Mouse (Mus musculus) CH12.LX (cell line): ENCODE results near the gene A430078G23Rik. TPM values are rescaled to one million over a fixed set of nuclear protein-coding genes. Genes with fewer than 3 reads are reported as not detected.
"Not testable (repeated sequence)": the region's sequence is repeated elsewhere in the genome, so short reads cannot be mapped to it uniquely, and the experiment has no call there.

Source experiments
- DNase-seq: peaks from one replicate; pipeline ENCODE4 v3.0.0-alpha.2; 2013; ENCODE audit errors: extremely low read depth
- H3K27ac ChIP-seq: 2 replicates; pipeline ENCODE4 v1.5.1; 2012; ENCODE audit warnings: low read depth, mild to moderate bottlenecking, control low read depth, moderate library complexity; ENCODE audit not compliant: insufficient read depth
- H3K27me3 ChIP-seq: replicated peaks from 2 replicates; pipeline ENCODE3; 2012; ENCODE audit warnings: inconsistent platforms
- H3K36me3 ChIP-seq, 2 experiments: replicated peaks in 1 of 2; 2 replicates each; pipeline versions ENCODE3 to v1.6.1; 2012; ENCODE audit warnings: inconsistent platforms in 1 of 2, low read length in 1 of 2, mild to moderate bottlenecking in 1 of 2, mixed read lengths in 1 of 2, moderate library complexity in 1 of 2; ENCODE audit not compliant: control insufficient read depth in 1 of 2, insufficient read depth in 1 of 2
- H3K4me1 ChIP-seq, 2 experiments: 2 replicates each; pipeline ENCODE4 v1.6.1; 2012; ENCODE audit warnings: inconsistent platforms in 1 of 2, moderate library complexity in 1 of 2; ENCODE audit not compliant: insufficient read depth in 2 of 2, control insufficient read depth in 1 of 2
- H3K4me2 ChIP-seq: 2 replicates; pipeline ENCODE4 v1.6.1; 2012; ENCODE audit warnings: low read depth, mild to moderate bottlenecking, control low read depth; ENCODE audit not compliant: poor library complexity, insufficient read depth, severe bottlenecking
- H3K4me3 ChIP-seq, 3 experiments: fragments of 150-350 bp in 1 of 3; sonication (generic) in 1 of 3; replicated peaks in 1 of 3; 2 replicates each; pipeline versions ENCODE3 to v1.5.1; 2011 to 2012; ENCODE audit warnings: low read depth in 2 of 3, low read length in 2 of 3, mild to moderate bottlenecking in 2 of 3, moderate library complexity in 2 of 3, control low read depth in 1 of 3, improper control_type of control experiment in 1 of 3, inconsistent platforms in 1 of 3, mixed read lengths in 1 of 3; ENCODE audit not compliant: poor library complexity in 1 of 3
- H3K79me2 ChIP-seq: replicated peaks from 2 replicates; pipeline ENCODE4 v1.6.1; 2012; ENCODE audit warnings: mild to moderate bottlenecking, moderate library complexity; ENCODE audit not compliant: control insufficient read depth, poor library complexity, insufficient read depth, severe bottlenecking; ENCODE audit errors: extremely low read depth
- H3K9ac ChIP-seq: 2 replicates; pipeline ENCODE4 v1.6.1; 2012; ENCODE audit warnings: low read depth, mild to moderate bottlenecking, control low read depth, moderate library complexity; ENCODE audit not compliant: insufficient read depth
- H3K9me3 ChIP-seq: replicated peaks from 2 replicates; pipeline ENCODE3; 2012; ENCODE audit warnings: low read length, inconsistent platforms, mixed read lengths
- CTCF ChIP-seq, 2 experiments: IDR thresholded peaks in 1 of 2; conservative IDR thresholded peaks in 1 of 2; 2 replicates each; pipeline ENCODE4 v1.5.1; 2011 to 2012; ENCODE audit warnings: low read depth in 2 of 2, low read length in 2 of 2, improper control_type of control experiment in 1 of 2, inconsistent platforms in 1 of 2, mild to moderate bottlenecking in 1 of 2, moderate library complexity in 1 of 2
- ETS1 ChIP-seq: conservative IDR thresholded peaks from 2 replicates; pipeline ENCODE4 v1.6.1; 2012; ENCODE audit warnings: low read depth, mild to moderate bottlenecking, inconsistent platforms, low read length, improper control_type of control experiment, moderate library complexity
- MAZ ChIP-seq: IDR thresholded peaks from 2 replicates; pipeline ENCODE4 v1.6.1; 2012; ENCODE audit warnings: low read depth, mild to moderate bottlenecking, inconsistent platforms, low read length, improper control_type of control experiment, moderate library complexity
- MEF2A ChIP-seq: IDR thresholded peaks from 2 replicates; pipeline ENCODE4 v1.6.1; 2014; ENCODE audit warnings: low read depth, mild to moderate bottlenecking, inconsistent platforms, low read length, improper control_type of control experiment, borderline replicate concordance
- PAX5 ChIP-seq: IDR thresholded peaks from 2 replicates; pipeline ENCODE4 v1.6.1; 2012; ENCODE audit warnings: low read length, inconsistent platforms, mixed read lengths
- RAD21 ChIP-seq: IDR thresholded peaks from 2 replicates; pipeline ENCODE4 v1.6.1; 2011; ENCODE audit warnings: low read depth, mild to moderate bottlenecking, low read length, improper control_type of control experiment, moderate library complexity
- TBP ChIP-seq: conservative IDR thresholded peaks from 2 replicates; pipeline ENCODE4 v1.6.1; 2011; ENCODE audit warnings: low read depth, low read length, improper control_type of control experiment
- TCF12 ChIP-seq: IDR thresholded peaks from 2 replicates; pipeline ENCODE4 v1.6.1; 2014; ENCODE audit warnings: low read depth, mild to moderate bottlenecking, inconsistent platforms, low read length, improper control_type of control experiment
- UBTF ChIP-seq: IDR thresholded peaks from 2 replicates; pipeline ENCODE4 v1.6.1; 2012; ENCODE audit warnings: low read depth, mild to moderate bottlenecking, inconsistent platforms, low read length, improper control_type of control experiment, moderate library complexity
- USF2 ChIP-seq: conservative IDR thresholded peaks from 2 replicates; pipeline ENCODE4 v1.6.1; 2011; ENCODE audit warnings: low read depth, low read length, improper control_type of control experiment
- ZKSCAN1 ChIP-seq: IDR thresholded peaks from 2 replicates; pipeline ENCODE4 v1.6.1; 2012; ENCODE audit warnings: low read depth, inconsistent platforms, low read length, improper control_type of control experiment, borderline replicate concordance
- dilution Hi-C: fragments of 300-500 bp; cut with MboI; formaldehyde crosslinking; loops from 2 replicates; pipeline ENCODE4 v1.14.3; 2020; ENCODE audit warnings: low sequenced_read_pairs; ENCODE audit not compliant: extremely low pct_unique_long_range_greater_than_20kb, extremely low pct_ligation_motif_present
- in situ Hi-C: fragments of 300-500 bp; cut with MboI; formaldehyde crosslinking; loops from 3 replicates; pipeline ENCODE4 v1.14.3; 2019; ENCODE audit warnings: low sequenced_read_pairs, low pct_ligation_motif_present, low pct_unique_long_range_greater_than_20kb, mixed read lengths
- polyA plus RNA-seq: library from polyadenylated mRNA; unstranded; fragments of >175 nt; gene quantifications from 2 replicates; pipeline ENCODE4 v1.2.1, GENCODE M21; 2012; ENCODE audit warnings: low read depth; ENCODE audit not compliant: insufficient read length
- total RNA-seq, 2 experiments: library from RNA; depleted of rRNA; stranded (reverse); fragments of 300-350 nt in 1 of 2; fragments of >200 nt in 1 of 2; gene quantifications; 2 replicates each; pipeline ENCODE4 v1.2.3; 2012 to 2014

A430078G23Rik gene
- total and polyA plus RNA-seq, 3 experiments, result not detected

DNA sequence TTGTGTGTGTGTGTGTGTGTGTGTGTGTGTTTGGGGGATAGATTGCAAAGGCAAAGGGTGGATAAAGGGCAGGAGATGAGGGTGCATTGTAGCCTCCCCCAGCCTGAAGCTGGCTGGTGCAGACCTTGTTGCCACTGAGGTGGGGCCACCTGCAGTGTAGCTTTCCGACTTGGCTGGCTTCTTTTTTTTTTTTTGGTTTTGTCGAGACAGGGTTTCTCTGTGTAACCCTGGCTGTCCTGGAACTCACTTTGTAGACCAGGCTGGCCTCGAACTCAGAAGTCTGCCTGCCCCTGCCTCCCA is 15.7 kb upstream of the A430078G23Rik start:
- H3K4me3 ChIP-seq, H3K27me3 ChIP-seq, H3K4me1 ChIP-seq, H3K79me2 ChIP-seq, H3K27ac ChIP-seq, DNase-seq, H3K9me3 ChIP-seq, H3K4me2 ChIP-seq, H3K9ac ChIP-seq, H3K36me3 ChIP-seq, dilution Hi-C loops: not testable (repeated sequence)
- in situ Hi-C loops, result loop anchor here (10.0 kb wide), 1 partner anchor 153 kb away; no protein-coding TSS in a partner anchor

DNA sequence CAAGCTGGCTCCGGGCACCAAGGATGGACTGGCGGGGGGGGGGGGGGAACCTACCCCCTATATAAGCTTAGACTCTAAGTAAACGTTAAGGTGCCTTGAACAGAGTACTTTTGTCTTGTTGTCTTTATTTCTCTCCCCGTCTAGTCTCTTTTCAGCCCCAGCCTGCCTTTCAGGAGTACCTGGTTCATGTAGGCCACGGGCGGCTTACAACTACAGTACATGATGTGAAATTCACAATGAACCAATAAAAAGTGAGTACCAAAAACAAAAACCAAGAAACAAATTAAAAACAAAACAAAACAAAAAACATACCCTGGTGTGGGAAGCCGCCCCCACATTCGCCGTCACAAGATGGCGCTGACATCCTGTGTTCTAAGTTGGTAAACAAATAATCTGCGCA is 15.2 kb upstream of the A430078G23Rik start:
- TF ChIP-seq MEF2A (no peak), USF2 (no peak), ZKSCAN1 (no peak), TBP (no peak), CTCF (conservative IDR thresholded peaks at IDR 0.05 in 1 of 2, IDR thresholded peaks at IDR 0.05 in 1 of 2; ENCODE audit: low read depth in 2 of 2, low read length in 2 of 2) (no peak), ETS1 (no peak), RAD21 (no peak), UBTF (no peak), PAX5 (no peak), TCF12 (no peak), MAZ (no peak)
- H3K27ac ChIP-seq, result no peak overlapping the region
- H3K9me3 ChIP-seq, result no peaks in the 10 kb centered on the region
- no peaks in the 10 kb centered on the region for H3K4me1 ChIP-seq
- no peak overlapping the region for H3K4me3 ChIP-seq
- in situ Hi-C loops (loop anchor here (10.0 kb wide), 1 partner anchor 153 kb away; no protein-coding TSS in a partner anchor), dilution Hi-C loops (no loop called here)
- H3K4me2 ChIP-seq, result no peak overlapping the region
- no peak overlapping the region for H3K9ac ChIP-seq
- H3K79me2 ChIP-seq, result no peaks in the 10 kb centered on the region
- H3K36me3 ChIP-seq, result no peaks in the 10 kb centered on the region
- no peak for DNase-seq
- H3K27me3 ChIP-seq, result no peaks in the 10 kb centered on the region

DNA sequence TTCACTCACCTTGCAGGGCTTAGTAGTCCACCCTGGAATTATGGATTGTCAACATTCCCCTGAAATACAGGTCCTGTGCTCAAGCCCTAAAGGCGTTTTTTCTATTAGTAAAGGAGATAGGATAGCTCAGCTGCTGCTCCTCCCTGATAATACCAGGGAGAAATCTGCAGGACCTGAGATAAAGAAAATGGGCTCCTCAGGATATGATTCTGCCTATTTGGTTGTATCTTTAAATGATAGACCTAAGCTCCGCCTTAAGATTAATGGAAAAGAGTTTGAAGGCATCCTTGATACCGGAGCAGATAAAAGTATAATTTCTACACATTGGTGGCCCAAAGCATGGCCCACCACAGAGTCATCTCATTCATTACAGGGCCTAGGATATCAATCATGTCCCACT is 12.5 kb upstream of the A430078G23Rik start:
- H3K4me2 ChIP-seq, H3K36me3 ChIP-seq, dilution Hi-C loops, H3K79me2 ChIP-seq, H3K4me1 ChIP-seq, H3K9me3 ChIP-seq, DNase-seq, H3K9ac ChIP-seq, H3K27me3 ChIP-seq, H3K27ac ChIP-seq, in situ Hi-C loops, H3K4me3 ChIP-seq: not testable (repeated sequence)
